Mouse (Mus musculus) bone marrow macrophage, adult 2 months (primary cell): ENCODE data around the gene Helz2. TPM values are rescaled to one million over a fixed set of nuclear protein-coding genes. Genes with fewer than 3 reads are reported as not detected.

Experiments
- H3K27ac ChIP-seq: 2 replicates; pipeline ENCODE4 v1.5.1; 2012; ENCODE audit warnings: low read depth, low read length; ENCODE audit not compliant: insufficient read depth
- H3K4me1 ChIP-seq: 2 replicates; pipeline ENCODE4 v1.6.1; 2012; ENCODE audit warnings: low read length; ENCODE audit not compliant: control insufficient read depth, insufficient read depth
- H3K4me3 ChIP-seq: 2 replicates; pipeline ENCODE4 v1.5.1; 2012; ENCODE audit warnings: mild to moderate bottlenecking, low read length, moderate library complexity; ENCODE audit not compliant: insufficient read depth
- CTCF ChIP-seq: IDR thresholded peaks from 2 replicates; pipeline ENCODE4 v1.5.1; 2012; ENCODE audit warnings: low read depth, mild to moderate bottlenecking, low read length, moderate library complexity
- POLR2A ChIP-seq: IDR thresholded peaks from 2 replicates; pipeline ENCODE4 v1.6.1; 2012; ENCODE audit warnings: mild to moderate bottlenecking, low read depth, low read length, borderline replicate concordance
- polyA plus RNA-seq: library from polyadenylated mRNA; stranded (reverse); fragments of >200 nt; gene quantifications from 2 replicates; pipeline ENCODE4 v1.2.4, GENCODE M21; 2012; ENCODE audit not compliant: missing spikeins, insufficient read depth, insufficient read length

Gene Helz2
- polyA plus RNA-seq, 1 experiment = 13.3 TPM

DNA sequence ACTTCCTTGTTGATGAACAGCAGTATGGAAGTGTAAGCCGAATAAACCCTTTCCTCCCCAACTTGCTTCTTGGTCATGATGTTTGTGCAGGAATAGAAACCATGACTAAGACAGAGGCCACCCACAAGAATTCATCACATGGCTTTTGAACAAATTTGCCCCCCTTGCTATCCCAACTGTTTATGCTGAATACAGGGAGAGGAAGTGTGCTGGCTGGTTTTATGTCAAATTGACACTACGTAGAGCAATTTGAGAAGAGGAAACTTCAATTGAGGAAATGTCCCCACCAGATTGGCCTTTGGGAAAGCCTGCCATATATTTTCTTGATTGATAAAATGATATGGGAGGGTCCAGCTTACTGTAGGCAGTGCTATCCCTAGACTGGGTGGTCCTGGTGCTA lies 32.0 kb upstream of the Helz2 start:
- TF ChIP-seq CTCF = no peak
- no peak for TF ChIP-seq POLR2A
- Histone ChIP-seq H3K4me3 (no peak overlapping the region), H3K4me1 (peaks cover 35% of the 10 kb centered on the region), H3K27ac (peak overlapping the region; percentile 91)

DNA sequence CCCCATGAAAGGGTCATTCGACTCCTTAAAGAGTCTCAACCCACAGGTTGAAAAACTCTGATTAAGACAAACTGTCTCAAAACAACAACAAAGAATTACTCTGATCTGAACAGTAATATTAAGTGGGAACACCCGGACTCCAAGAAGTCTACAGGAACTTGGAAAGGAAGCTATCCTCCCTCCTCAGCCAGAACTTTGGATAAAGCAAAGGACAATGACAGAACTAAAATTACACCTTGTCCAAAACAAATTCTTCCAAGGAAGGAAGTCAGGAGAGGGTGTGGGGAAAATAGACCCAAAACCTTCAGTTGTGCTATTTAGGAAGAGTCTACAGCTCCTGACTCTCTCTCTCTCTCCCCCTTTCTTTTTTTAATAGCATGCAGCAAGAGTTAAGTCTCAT lies 30.3 kb upstream of the Helz2 start:
- no peak overlapping the region for H3K4me3 ChIP-seq
- no peak overlapping the region for H3K27ac ChIP-seq
- TF ChIP-seq POLR2A = no peak
- no peak for TF ChIP-seq CTCF
- H3K4me1 ChIP-seq = peaks cover 30% of the 10 kb centered on the region

DNA sequence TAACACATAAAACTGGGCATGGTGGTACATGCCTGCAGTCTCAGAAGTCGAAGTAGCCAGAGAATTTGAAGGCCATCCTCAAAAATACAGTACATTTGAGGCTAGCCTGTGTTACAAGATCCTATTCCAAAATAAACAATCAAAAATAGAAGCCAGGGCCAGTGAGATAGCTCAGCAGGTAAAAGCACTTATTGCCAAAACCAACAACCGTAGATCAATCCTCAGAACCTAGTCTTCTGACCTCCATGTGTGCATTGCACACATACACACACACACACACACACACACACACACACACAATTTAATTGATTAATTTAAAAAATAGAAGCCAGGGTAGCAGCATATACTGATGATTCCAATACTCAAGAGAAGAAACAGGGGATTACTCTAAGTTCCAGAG lies 25.0 kb upstream of the Helz2 start:
- TF ChIP-seq POLR2A (no peak), CTCF (no peak)
- no peak overlapping the region for H3K4me3 ChIP-seq
- no peaks in the 10 kb centered on the region for H3K4me1 ChIP-seq
- H3K27ac ChIP-seq = no peak overlapping the region

DNA sequence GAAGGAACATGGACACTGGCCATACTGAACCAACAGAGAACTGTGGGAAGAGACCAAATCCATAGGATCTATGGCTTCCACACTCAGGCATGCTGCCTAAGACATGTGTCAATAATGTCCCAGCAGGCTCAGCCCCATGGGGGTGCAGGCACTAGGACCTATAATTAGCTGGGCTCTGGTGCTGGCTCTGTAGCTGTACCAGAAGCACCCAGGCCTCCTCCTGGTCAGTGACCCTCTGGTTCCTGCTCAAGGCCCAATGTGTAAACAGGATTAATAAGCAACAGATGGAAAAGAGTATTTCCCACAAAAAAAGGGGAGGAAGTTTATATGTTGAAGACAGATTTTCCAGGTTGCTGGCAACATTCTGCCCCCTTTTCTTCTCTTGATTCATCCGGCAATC lies 11.4 kb upstream of the Helz2 start:
- Histone ChIP-seq H3K4me3 (no peak overlapping the region), H3K27ac (no peak overlapping the region), H3K4me1 (no peaks in the 10 kb centered on the region)
- no peak for TF ChIP-seq CTCF
- TF ChIP-seq POLR2A = no peak

DNA sequence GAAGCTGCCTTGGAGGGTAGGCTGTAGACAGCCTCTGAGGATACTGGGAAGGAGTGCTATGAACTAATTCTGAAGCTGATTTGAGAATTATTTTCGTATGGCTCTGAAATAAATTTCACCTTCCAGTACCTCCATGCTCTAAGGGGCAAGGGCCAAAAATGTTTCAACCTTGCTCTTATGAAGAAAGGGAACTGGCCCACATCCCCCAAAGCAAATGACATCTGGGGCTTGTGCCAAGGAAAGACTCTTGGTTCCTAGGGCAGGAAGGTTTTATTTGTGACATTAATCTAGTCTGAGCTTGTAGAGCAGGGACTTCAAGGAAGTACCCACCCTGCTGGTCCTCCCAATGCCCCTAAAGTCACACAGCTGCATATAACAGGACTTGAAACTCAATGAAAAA lies 10.0 kb upstream of the Helz2 start:
- TF ChIP-seq CTCF (no peak), POLR2A (no peak)
- no peaks in the 10 kb centered on the region for H3K4me1 ChIP-seq
- H3K27ac ChIP-seq = no peak overlapping the region
- H3K4me3 ChIP-seq = no peak overlapping the region

DNA sequence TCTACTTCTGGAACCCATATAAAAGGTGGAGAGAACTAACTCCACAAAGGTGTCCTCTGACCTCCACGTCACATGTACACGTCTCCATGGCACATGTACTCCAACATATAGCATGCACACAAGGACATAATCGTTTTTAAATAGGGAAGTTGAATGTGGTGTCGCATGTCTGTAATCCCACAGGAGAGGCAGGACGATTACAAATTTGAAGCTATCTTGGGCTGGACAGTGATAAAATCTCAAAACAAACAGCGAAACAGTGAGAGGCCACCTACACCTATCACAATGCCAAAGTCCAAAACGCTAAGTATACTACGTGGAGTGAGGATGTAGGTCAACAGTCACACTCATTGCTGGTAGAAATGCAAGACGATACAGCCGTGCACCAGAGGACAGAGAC lies 7.4 kb upstream of the Helz2 start:
- H3K27ac ChIP-seq = no peak overlapping the region
- peaks cover 3% of the 10 kb centered on the region for H3K4me1 ChIP-seq
- no peak overlapping the region for H3K4me3 ChIP-seq
- TF ChIP-seq POLR2A (no peak), CTCF (no peak)

DNA sequence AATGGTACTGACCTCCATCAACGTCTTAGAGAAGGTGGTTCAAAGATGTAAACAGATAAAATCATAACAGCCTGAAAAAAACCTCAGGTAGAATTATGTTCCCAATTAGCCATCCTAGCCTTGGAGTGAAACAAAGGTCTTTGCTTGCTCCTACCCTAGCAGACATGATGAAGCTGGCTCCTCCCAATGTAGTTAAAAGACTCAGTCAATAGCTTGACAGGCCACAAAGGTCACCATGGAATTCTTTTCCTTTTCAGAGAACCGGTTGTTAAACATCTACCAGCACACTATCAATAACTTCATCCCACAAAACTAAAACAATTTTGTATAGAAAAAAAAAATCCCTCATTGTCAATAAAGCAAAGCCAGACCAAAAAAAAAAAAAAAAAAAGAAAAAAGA lies 3.2 kb upstream of the Helz2 start:
- TF ChIP-seq POLR2A = no peak
- TF ChIP-seq CTCF = no peak
- Histone ChIP-seq H3K27ac (no peak overlapping the region), H3K4me3 (no peak overlapping the region), H3K4me1 (peaks cover 12% of the 10 kb centered on the region)

DNA sequence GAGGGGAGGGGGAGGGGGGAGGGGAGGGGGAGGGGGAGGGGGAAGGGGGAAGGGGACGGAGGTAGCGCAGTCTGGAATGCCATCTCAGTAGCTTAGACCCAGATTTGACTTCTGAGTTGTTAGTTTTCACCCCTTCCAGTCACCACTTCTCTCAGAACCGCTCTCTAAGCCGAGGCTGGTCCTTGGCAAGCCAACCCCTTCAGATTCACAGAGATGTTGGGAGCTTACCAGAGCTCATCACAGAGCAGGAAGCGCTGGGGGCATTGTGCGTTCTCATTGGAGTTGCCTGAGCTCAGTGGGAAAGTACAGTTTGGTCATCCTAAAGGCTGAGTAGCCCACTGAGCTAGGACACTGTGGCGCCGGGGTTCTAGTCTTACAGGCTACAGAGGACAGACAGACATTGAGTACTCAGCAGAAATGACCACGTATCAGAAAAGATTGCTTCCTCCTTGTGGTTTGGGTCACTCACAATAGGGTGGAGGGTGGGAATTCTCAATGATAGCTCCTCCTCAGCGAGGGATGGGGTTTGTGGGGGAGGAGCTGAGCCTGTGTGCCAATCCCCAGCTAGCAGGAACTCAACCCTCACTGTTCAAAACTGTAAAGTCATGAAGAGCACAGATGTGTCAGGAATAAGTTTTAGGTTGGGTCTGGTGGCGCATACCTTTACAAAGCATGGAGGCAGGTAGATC lies 2.0 kb upstream of the Helz2 start:
- TF ChIP-seq POLR2A (no peak), CTCF (no peak)
- Histone ChIP-seq H3K27ac (no peak overlapping the region), H3K4me1 (peaks cover 15% of the 10 kb centered on the region), H3K4me3 (peak overlapping the region; percentile 44)

DNA sequence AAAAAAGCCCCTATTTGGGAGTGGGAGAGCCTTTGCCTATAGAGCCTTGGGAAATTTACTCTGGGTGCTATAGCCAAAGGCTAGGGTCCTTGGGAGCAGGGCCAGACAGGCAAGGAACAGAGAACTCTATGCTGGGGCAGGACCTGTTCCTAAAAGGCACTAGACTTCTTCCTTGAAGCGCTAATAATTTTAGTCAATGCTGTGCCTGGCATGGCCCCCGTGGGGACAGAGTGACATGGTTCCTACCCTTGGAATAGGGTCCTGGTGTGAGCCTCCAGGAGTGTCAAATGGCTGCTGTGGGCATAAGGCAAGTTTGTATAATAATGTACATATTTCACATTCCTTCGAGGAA lies 463 bp upstream of the Helz2 start:
- TF ChIP-seq CTCF = no peak
- TF ChIP-seq POLR2A = no peak
- Histone ChIP-seq H3K27ac (no peak overlapping the region), H3K4me1 (peaks cover 21% of the 10 kb centered on the region), H3K4me3 (peak overlapping the region; percentile 69)

DNA sequence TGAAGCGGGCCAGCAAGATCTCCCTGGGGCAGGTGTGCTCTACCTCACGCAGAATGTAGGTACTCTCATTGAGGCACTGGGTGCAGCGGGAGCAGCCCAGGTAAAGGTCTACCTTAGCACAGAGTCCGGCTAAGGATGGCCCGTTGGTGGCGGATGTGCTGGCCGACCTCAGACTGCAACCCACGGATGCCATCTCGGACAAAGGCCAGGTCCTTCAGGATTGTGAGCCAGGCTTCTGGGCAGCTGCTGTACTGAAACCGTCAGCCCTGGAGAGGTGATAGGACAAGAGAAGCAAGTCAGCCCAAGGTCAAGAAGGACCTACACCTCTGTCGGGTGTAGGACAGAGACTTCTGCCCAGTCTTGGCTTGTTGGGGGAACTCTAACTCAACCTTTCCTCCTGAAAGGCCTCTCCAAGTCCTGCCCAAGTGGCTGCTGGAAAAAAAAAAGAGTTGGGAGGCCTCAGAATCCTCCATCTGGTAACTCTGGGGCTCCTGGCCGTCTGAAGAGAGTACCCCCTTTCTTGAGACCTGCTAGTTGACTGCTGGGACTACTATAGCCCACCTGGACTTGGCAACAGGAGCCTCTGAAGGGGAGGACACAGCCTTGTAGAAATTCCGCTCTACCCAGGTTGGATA lies 904 bp downstream of the Helz2 start:
- no peak for TF ChIP-seq POLR2A
- H3K4me1 ChIP-seq = peaks cover 29% of the 10 kb centered on the region
- H3K27ac ChIP-seq = no peak overlapping the region
- peak overlapping the region; percentile 69 for H3K4me3 ChIP-seq
